Mouse (Mus musculus) ES-E14 (cell line): Measurements from ENCODE around the gene Srcin1. TPM values are rescaled to one million over a fixed set of nuclear protein-coding genes. Genes with fewer than 3 reads are reported as not detected.

Experiments
- DNase-seq: peaks from one replicate; pipeline ENCODE4 v3.0.0-alpha.2; 2013; ENCODE audit warnings: low read depth, low spot score
- H3K27ac ChIP-seq: 2 replicates; pipeline ENCODE4 v1.5.1; 2012; ENCODE audit warnings: low read depth, mild to moderate bottlenecking, low read length, moderate library complexity, mixed read lengths; ENCODE audit not compliant: poor library complexity, insufficient read depth, severe bottlenecking
- H3K36me3 ChIP-seq: 2 replicates; pipeline ENCODE4 v1.6.1; 2012; ENCODE audit warnings: mild to moderate bottlenecking, low read length, moderate library complexity, mixed read lengths; ENCODE audit not compliant: control insufficient read depth, poor library complexity, insufficient read depth, severe bottlenecking
- H3K4me1 ChIP-seq, 2 experiments: fragments of 150-350 bp in 1 of 2; sonication (generic) in 1 of 2; 2 replicates each; pipeline ENCODE4 v1.6.1; 2012; ENCODE audit warnings: low read length in 2 of 2, mild to moderate bottlenecking in 1 of 2, mixed read lengths in 1 of 2; ENCODE audit not compliant: control insufficient read depth in 2 of 2, insufficient read depth in 2 of 2, poor library complexity in 1 of 2
- H3K4me3 ChIP-seq, 2 experiments: fragments of 150-350 bp in 1 of 2; sonication (generic) in 1 of 2; 2 replicates each; pipeline ENCODE4 v1.5.1; 2012; ENCODE audit warnings: low read length in 2 of 2, low read depth in 1 of 2, mild to moderate bottlenecking in 1 of 2, mixed read lengths in 1 of 2; ENCODE audit not compliant: insufficient read depth in 1 of 2, poor library complexity in 1 of 2, severe bottlenecking in 1 of 2
- H3K9ac ChIP-seq: 2 replicates; pipeline ENCODE4 v1.6.1; 2012; ENCODE audit warnings: low read depth, mild to moderate bottlenecking, low read length, mixed read lengths; ENCODE audit not compliant: poor library complexity, insufficient read depth, severe bottlenecking
- H3K9me3 ChIP-seq: fragments of 150-350 bp; sonication (generic); 2 replicates; pipeline ENCODE4 v1.6.1; 2012; ENCODE audit warnings: low read depth, mild to moderate bottlenecking, low read length; ENCODE audit not compliant: control insufficient read depth, insufficient read depth
- CHD2 ChIP-seq: IDR thresholded peaks from 2 replicates; pipeline ENCODE4 v1.6.1; 2014; ENCODE audit warnings: mild to moderate bottlenecking, low read depth, low read length, inconsistent platforms
- HCFC1 ChIP-seq: IDR thresholded peaks from 2 replicates; pipeline ENCODE4 v1.6.1; 2012; ENCODE audit warnings: low read length, inconsistent platforms, borderline replicate concordance; ENCODE audit not compliant: insufficient read depth
- MAFK ChIP-seq: IDR thresholded peaks from 2 replicates; pipeline ENCODE4 v1.6.1; 2014; ENCODE audit warnings: mild to moderate bottlenecking, low read depth, low read length, inconsistent platforms; ENCODE audit not compliant: insufficient read depth
- ZC3H11A ChIP-seq: IDR thresholded peaks from 2 replicates; pipeline ENCODE4 v1.6.1; 2012; ENCODE audit warnings: low read depth, mild to moderate bottlenecking, inconsistent platforms, low read length, borderline replicate concordance
- ZNF384 ChIP-seq: IDR thresholded peaks from 2 replicates; pipeline ENCODE4 v1.6.1; 2012; ENCODE audit warnings: low read depth, low read length, inconsistent platforms
- in situ Hi-C, 2 experiments: fragments of 600-800 bp; cut with MboI; formaldehyde crosslinking; loops; one replicate each; pipeline ENCODE4 v1.15.1; 2025; ENCODE audit warnings: low sequenced_read_pairs in 2 of 2, inconsistent platforms in 1 of 2; ENCODE audit not compliant: unreplicated experiment in 2 of 2
- total RNA-seq: library from RNA; depleted of rRNA; stranded (reverse); fragments of 300-350 nt; gene quantifications from 2 replicates; pipeline ENCODE4 v1.2.3, GENCODE M21; 2012

Gene Srcin1
- total RNA-seq, 1 experiment = 2.4 TPM

DNA sequence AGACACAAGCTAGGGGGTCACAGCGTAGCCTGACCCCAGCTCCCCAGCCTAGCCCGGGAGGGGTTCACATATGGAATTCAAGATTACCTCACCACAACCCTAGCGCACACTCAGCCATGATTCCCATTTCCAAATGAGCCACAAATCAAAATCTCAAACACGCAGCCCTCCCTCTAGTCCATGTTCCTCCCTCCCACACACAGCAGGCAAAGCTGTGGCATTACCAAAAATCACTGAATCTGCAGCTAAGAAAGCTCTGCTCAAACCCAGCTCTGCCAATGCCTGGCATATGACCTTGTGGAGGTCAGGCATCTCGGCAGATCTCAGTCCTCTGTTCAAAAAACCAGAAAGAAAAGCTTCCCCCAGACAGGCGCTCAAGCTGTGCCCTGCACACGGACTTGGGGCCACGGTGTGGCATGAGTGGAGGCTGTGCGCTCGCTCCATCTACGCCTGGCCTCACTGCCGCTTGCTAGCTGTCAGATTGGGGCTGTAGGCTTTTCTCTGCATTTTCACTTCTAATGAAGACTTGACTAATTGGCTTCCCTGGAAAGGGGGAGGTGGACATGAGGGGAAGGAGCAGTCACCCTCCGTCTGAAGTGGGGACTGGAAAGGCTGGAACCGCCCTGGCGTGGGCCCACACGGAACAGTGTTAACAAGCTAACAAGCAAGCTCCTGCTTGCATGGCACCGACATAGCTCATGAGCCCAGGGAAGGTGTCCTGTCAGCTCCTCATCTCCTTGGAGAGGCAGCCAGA lies 15.6 kb downstream of the Srcin1 start:
- no peak for TF ChIP-seq CHD2
- no peak for TF ChIP-seq ZNF384
- TF ChIP-seq HCFC1 = no peak
- no peak for TF ChIP-seq MAFK
- no peak for TF ChIP-seq ZC3H11A
- no peaks in the 10 kb centered on the region for H3K9me3 ChIP-seq
- no peak overlapping the region for H3K27ac ChIP-seq
- in situ Hi-C loops = no loop called here
- no peak overlapping the region for H3K4me3 ChIP-seq
- H3K9ac ChIP-seq = no peak overlapping the region
- H3K4me1 ChIP-seq = peaks cover 0 to 23% of the 10 kb centered on the region in 2 experiments; a peak in 1 of 4 replicates
- DNase-seq = no peak
- H3K36me3 ChIP-seq = no peaks in the 10 kb centered on the region

DNA sequence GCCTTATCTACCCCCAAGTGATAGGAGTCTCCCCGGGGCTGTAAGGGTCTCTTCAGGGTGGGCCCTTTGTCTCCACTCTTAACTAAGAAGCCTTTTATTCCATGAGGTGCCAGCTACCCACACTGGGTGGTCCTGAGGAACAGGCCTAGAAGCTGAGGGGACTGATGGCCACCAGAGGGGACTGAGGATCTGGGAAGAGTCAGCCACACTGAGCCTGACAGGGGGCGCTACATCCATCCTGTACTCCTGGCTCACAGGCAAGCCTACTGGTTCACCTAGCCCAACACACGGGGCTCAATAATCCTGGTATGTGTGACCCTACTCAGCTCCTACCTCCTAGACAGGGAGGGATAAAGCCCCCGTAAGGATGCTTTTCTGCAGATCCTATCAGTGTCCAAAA lies 16.4 kb downstream of the Srcin1 start:
- in situ Hi-C loops = no loop called here
- Histone ChIP-seq H3K4me3 (no peak overlapping the region), H3K9me3 (no peaks in the 10 kb centered on the region), H3K4me1 (peaks cover 0 to 26% of the 10 kb centered on the region in 2 experiments; a peak in 2 of 4 replicates), H3K36me3 (no peaks in the 10 kb centered on the region), H3K27ac (no peak overlapping the region), H3K9ac (no peak overlapping the region)
- no peak for TF ChIP-seq ZNF384
- no peak for TF ChIP-seq ZC3H11A
- no peak for TF ChIP-seq HCFC1
- no peak for TF ChIP-seq CHD2
- no peak for TF ChIP-seq MAFK
- DNase-seq = no peak

DNA sequence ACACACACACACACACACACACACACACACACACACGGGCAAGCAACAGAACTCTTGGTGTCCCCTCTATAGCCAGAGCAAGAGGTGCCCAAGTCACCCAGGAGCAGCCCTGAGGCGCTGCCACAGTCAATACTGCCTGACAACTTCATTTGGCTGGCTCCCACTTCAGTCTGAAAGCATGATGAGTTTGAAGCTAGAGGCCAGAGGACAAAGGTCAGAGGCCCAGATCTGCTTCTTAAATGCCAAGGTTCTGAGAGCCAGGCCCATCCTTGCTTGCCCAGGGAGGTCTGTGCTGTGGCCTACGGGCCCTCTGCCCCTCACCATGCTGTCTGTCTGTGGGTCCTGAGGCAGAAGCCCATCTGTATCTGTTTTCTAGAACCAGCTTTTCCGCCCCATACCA lies 18.1 kb downstream of the Srcin1 start:
- no peak overlapping the region for H3K27ac ChIP-seq

DNA sequence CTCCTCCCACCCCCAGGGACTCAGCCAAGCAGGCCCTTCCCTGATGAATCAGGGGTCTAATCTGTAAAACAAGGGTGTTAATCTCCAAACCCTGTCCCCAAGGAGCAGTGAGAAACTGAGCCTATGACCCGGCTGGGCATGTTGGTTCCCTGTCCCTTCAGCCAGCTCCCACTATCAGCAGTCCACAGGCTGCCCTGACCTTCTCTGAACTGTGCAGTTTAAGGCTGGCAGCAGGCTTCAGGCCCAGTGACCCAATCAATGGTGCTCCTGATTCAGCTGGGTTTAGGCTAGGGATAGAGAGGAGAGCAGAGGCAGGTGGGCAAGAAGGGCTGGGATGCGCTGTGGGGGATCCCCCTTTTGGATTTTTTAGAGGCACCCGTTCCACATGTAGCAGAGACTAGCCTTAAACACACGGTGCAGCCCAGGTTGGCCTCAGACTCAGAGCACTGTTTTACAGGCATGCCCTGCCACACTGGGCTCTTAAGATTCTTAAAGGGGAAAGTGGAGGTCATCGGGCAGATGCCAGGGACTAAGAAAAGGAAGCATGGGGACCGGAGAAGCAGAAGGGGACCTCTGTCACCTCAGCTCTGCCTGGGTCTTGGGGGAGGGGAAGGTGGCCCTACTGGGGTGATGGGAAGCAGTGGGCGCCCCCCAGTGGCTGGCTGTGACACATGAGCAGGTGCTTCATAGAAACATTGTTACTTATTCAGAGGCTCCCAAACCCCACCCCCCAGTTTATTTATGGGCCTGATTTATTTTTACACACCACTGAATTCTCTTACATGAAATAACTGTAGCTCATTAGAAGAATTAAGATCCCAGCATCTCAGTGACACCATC lies 19.2 kb downstream of the Srcin1 start:
- TF ChIP-seq ZNF384 = no peak
- 0 out of 2 replicates have a peak, but pooled peaks have one; percentile 39 for TF ChIP-seq CHD2
- Histone ChIP-seq H3K9me3 (no peaks in the 10 kb centered on the region), H3K27ac (no peak overlapping the region), H3K36me3 (no peaks in the 10 kb centered on the region), H3K4me3 (no peak overlapping the region), H3K4me1 (peaks cover 0 to 26% of the 10 kb centered on the region in 2 experiments; a peak in 2 of 4 replicates), H3K9ac (no peak overlapping the region)
- in situ Hi-C loops = no loop called here
- DNase-seq = no peak

More for the DNA sequence above, 18.1 kb downstream of the Srcin1 start:
- in situ Hi-C loops = no loop called here
- Histone ChIP-seq H3K4me3 (no peak overlapping the region), H3K36me3 (no peaks in the 10 kb centered on the region), H3K9ac (no peak overlapping the region), H3K4me1 (peaks cover 0 to 26% of the 10 kb centered on the region in 2 experiments; a peak in 2 of 4 replicates), H3K9me3 (no peaks in the 10 kb centered on the region)
- TF ChIP-seq ZNF384 (no peak), ZC3H11A (no peak), MAFK (no peak), CHD2 (no peak), HCFC1 (no peak)
- DNase-seq = no peak
